Mouse (Mus musculus): ENCODE measurements around the gene Lrrc61.

Gene Lrrc61

GRCm38 (mm10) chr6:48548314-48548713 is 6.3 kb upstream of the Lrrc61 start:
- no peak for DNase-seq

GRCm38 (mm10) chr6:48552918-48553317 is 1.7 kb upstream of the Lrrc61 start:
- no peak for DNase-seq

GRCm38 (mm10) chr6:48553819-48554218 is 777 bp upstream of the Lrrc61 start:
- peak in 1 of 2 experiments; percentile 46 for DNase-seq

GRCm38 (mm10) chr6:48555104-48555890 is 701 bp downstream of the Lrrc61 start:
- DNase-seq: peak; percentile 69 to 75

- DNase-seq: no peak
These were observed 1.4 kb downstream of the Lrrc61 start for GRCm38 (mm10) chr6:48555956-48556355.

- DNase-seq: no peak
These were observed 11.2 kb downstream of the Lrrc61 start for GRCm38 (mm10) chr6:48565693-48566310.

- DNase-seq: peak; percentile 68 to 79
These were observed 11.7 kb downstream of the Lrrc61 start for GRCm38 (mm10) chr6:48566312-48566711.

- DNase-seq: peak; percentile 61 to 68
These were observed 13.7 kb downstream of the Lrrc61 start for GRCm38 (mm10) chr6:48568036-48568984.

GRCm38 (mm10) chr6:48569065-48569807 is 14.6 kb downstream of the Lrrc61 start:
- peak in 1 of 2 experiments; percentile 34 for DNase-seq

GRCm38 (mm10) chr6:48572014-48572413 is 17.4 kb downstream of the Lrrc61 start:
- no peak for DNase-seq

GRCm38 (mm10) chr6:48572572-48573061 is 18.0 kb downstream of the Lrrc61 start, which contains the start of gene Rarres2:
Rarres2 (minus strand) TSS chr6:48572789.
- DNase-seq: no peak

- no peak for DNase-seq
These were observed 18.7 kb downstream of the Lrrc61 start for GRCm38 (mm10) chr6:48573280-48573679.

- no peak for DNase-seq
These were observed 19.4 kb downstream of the Lrrc61 start for GRCm38 (mm10) chr6:48573981-48574380.

- no peak for DNase-seq
These were observed 24.1 kb downstream of the Lrrc61 start for GRCm38 (mm10) chr6:48578736-48579135.

- no peak for DNase-seq
These were observed 24.6 kb downstream of the Lrrc61 start for GRCm38 (mm10) chr6:48579215-48579648.

GRCm38 (mm10) chr6:48581257-48581656 is 26.7 kb downstream of the Lrrc61 start:
- no peak for DNase-seq

- DNase-seq: peak; percentile 76
These were observed 27.4 kb downstream of the Lrrc61 start for GRCm38 (mm10) chr6:48582037-48582436.

GRCm38 (mm10) chr6:48589194-48589750 is 34.7 kb downstream of the Lrrc61 start, which contains the start of gene Gm45021:
Gm45021 (plus strand) TSS chr6:48589610.
- no peak for DNase-seq

GRCm38 (mm10) chr6:48591221-48591845 is 36.7 kb downstream of the Lrrc61 start:
- no peak for DNase-seq

- DNase-seq: no peak
These were observed 37.3 kb downstream of the Lrrc61 start for GRCm38 (mm10) chr6:48591871-48592270.
